Mouse (Mus musculus) testis, adult 2 months (tissue): ENCODE measurements around the gene Dusp16.

ENCODE experiments used
- CTCF ChIP-seq: fragments of 200-500 bp; IDR thresholded peaks from 2 replicates; pipeline ENCODE4 v1.5.1; 2012; ENCODE audit warnings: low read depth, mild to moderate bottlenecking, inconsistent platforms, low read length, moderate library complexity; ENCODE audit not compliant: control insufficient read depth, insufficient read depth, insufficient replicate concordance
- POLR2A ChIP-seq: fragments of 200-500 bp; IDR thresholded peaks from 2 replicates; pipeline ENCODE4 v1.6.1; 2012; ENCODE audit warnings: low read depth, mild to moderate bottlenecking, inconsistent platforms, low read length, moderate library complexity; ENCODE audit not compliant: control insufficient read depth

GRCm38 (mm10) chr6:134694988-134695387, 97.4 kb downstream of the Dusp16 start:
- TF ChIP-seq POLR2A (no peak), CTCF (no peak)
